Mouse (Mus musculus) heart, adult 2 months (tissue): ENCODE results near the gene Ribc1.

Experiments used
- CTCF ChIP-seq: fragments of 200-600 bp; IDR thresholded peaks from 2 replicates; pipeline ENCODE4 v1.8.1; 2022; ENCODE audit warnings: antibody characterized with exemption, mild to moderate bottlenecking, moderate library complexity
- POLR2A ChIP-seq: fragments of 200-500 bp; IDR thresholded peaks from 2 replicates; pipeline ENCODE4 v1.6.1; 2011; ENCODE audit warnings: mild to moderate bottlenecking, low read depth, low read length, control low read depth; ENCODE audit not compliant: insufficient read depth

- TF ChIP-seq CTCF (no peak), POLR2A (no peak)
Measured at GRCm38 (mm10) chrX:152039865-152040264, 23.8 kb upstream of the Ribc1 start.
